Mouse (Mus musculus): ENCODE measurements around the gene Hist1h2ae. TPM values are rescaled to one million over a fixed set of nuclear protein-coding genes. Genes with fewer than 3 reads are reported as not detected.
A peak's percentile ranks its signal among the peaks of the same experiment; 100 is the strongest.

Hist1h2ae gene
- polyA plus RNA-seq, 1 experiment from 2014 or later = 0.72 TPM

- ChIA-PET POLR2A (interaction anchor here (0.6 kb wide), 1 partner anchor 1793 kb away, joined by 3 read pairs; no protein-coding TSS in a partner anchor), CTCF (no interaction called here)
- H3K27me3 ChIP-seq = no peaks in the 10 kb centered on the region
- TF ChIP-seq CTCF (IDR thresholded peaks at IDR 0.05) = no peak
- in situ Hi-C loops (cut with MboI; ENCODE audit: low pct_unique_long_range_greater_than_20kb) = loop anchor here (5.0 to 10.0 kb wide), 3 partner anchors 66 to 1816 kb away; partner anchors contain the start of genes Hist1h2ag, Hist1h2ai, Hist1h2bj and Hist1h2bl
- DNase-seq (ENCODE audit: low read depth, low spot score) (peak; percentile 92), ATAC-seq (peak; percentile 68)
Observed at GRCm38 (mm10) chr13:23530901-23531875, 39.8 kb downstream of the Hist1h2ae start, which contains the start of gene Hist1h4h. Hist1h4h (plus strand) TSS chr13:23531050.

- DNase-seq (ENCODE audit: low read depth, low spot score) (no peak), ATAC-seq (peak; percentile 1)
- in situ Hi-C loops (cut with MboI; ENCODE audit: low pct_unique_long_range_greater_than_20kb) = loop anchor here (5.0 to 10.0 kb wide), 3 partner anchors 67 to 1816 kb away; partner anchors contain the start of genes Hist1h2ag, Hist1h2ai, Hist1h2bj and Hist1h2bl
- H3K27me3 ChIP-seq = no peaks in the 10 kb centered on the region
- no peak for TF ChIP-seq CTCF (IDR thresholded peaks at IDR 0.05)
- ChIA-PET POLR2A (interaction anchor here (1.2 kb wide), 1 partner anchor 26 kb away, joined by 3 read pairs; no protein-coding TSS in a partner anchor), CTCF (interaction anchor here (0.7 to 1.4 kb wide), 4 partner anchors 80 to 1486 kb away, joined by 3 to 5 read pairs (median 4); no protein-coding TSS in a partner anchor)
Observed at GRCm38 (mm10) chr13:23530181-23530900, 40.7 kb downstream of the Hist1h2ae start.

GRCm38 (mm10) chr13:23529480-23530165 lies 41.4 kb downstream of the Hist1h2ae start:
- ATAC-seq (no peak), DNase-seq (ENCODE audit: low read depth, low spot score) (no peak)
- no peak for TF ChIP-seq CTCF (IDR thresholded peaks at IDR 0.05)

GRCm38 (mm10) chr13:23529005-23529404 lies 42.0 kb downstream of the Hist1h2ae start:
- POLR2A ChIA-PET = interaction anchor here (0.6 to 1.2 kb wide), 2 partner anchors 28 to 1818 kb away, joined by 3 to 4 read pairs; no protein-coding TSS in a partner anchor
- CTCF ChIA-PET = interaction anchor here (1.2 to 2.4 kb wide), 5 partner anchors 76 to 1485 kb away, joined by 3 to 8 read pairs (median 4); no protein-coding TSS in a partner anchor
- DNase-seq (ENCODE audit: low read depth, low spot score) = no peak
- H3K27me3 ChIP-seq = no peaks in the 10 kb centered on the region
- TF ChIP-seq CTCF (IDR thresholded peaks at IDR 0.05) = no peak
- no peak for ATAC-seq
- in situ Hi-C loops (cut with MboI; ENCODE audit: low pct_unique_long_range_greater_than_20kb) = no loop called here

More at GRCm38 (mm10) chr13:23529480-23530165, 41.4 kb downstream of the Hist1h2ae start:
- POLR2A ChIA-PET = interaction anchor here (0.6 to 1.2 kb wide), 2 partner anchors 27 to 1819 kb away, joined by 3 to 4 read pairs; no protein-coding TSS in a partner anchor
- no peaks in the 10 kb centered on the region for H3K27me3 ChIP-seq
- in situ Hi-C loops (cut with MboI; ENCODE audit: low pct_unique_long_range_greater_than_20kb) = loop anchor here (5.0 to 10.0 kb wide), 3 partner anchors 68 to 1815 kb away; partner anchors contain the start of genes Hist1h2ag, Hist1h2ai, Hist1h2bj and Hist1h2bl
- CTCF ChIA-PET = interaction anchor here (0.7 to 1.4 kb wide), 5 partner anchors 80 to 1485 kb away, joined by 3 to 5 read pairs (median 3); no protein-coding TSS in a partner anchor

GRCm38 (mm10) chr13:23526312-23526711 lies 44.7 kb downstream of the Hist1h2ae start:
- ATAC-seq = peak; percentile 27
- CTCF ChIA-PET = interaction anchor here (0.7 to 2.8 kb wide), 6 partner anchors 9 to 101 kb away, joined by 3 to 20 read pairs (median 3); no protein-coding TSS in a partner anchor
- TF ChIP-seq CTCF (IDR thresholded peaks at IDR 0.05) = no peak
- DNase-seq (ENCODE audit: low read depth, low spot score) = no peak
- no peaks in the 10 kb centered on the region for H3K27me3 ChIP-seq
- in situ Hi-C loops (cut with MboI; ENCODE audit: low pct_unique_long_range_greater_than_20kb) = no loop called here
- POLR2A ChIA-PET = interaction anchor here (1.7 kb wide), 1 partner anchor 94 kb away, joined by 5 read pairs; no protein-coding TSS in a partner anchor

DNA sequence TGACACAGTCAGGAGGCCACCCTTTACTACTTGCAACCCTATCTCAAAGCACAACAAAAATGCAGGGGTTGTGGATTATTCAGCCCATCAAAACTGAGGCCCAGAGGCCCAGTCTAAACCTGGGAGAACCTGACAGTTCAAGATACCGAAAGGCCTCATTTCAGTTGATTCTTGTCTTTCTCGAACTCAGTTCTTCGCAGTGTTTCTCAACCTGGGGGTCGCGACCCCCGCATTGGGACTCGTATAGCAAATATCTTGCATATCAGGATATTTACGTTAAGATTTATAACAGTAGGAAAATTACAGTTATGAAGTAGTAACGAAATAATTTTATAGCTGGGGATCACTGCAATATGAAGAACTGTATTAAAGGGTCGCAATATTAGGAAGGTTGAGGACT lies 45.1 kb downstream of the Hist1h2ae start:
- in situ Hi-C loops (cut with MboI; ENCODE audit: low pct_unique_long_range_greater_than_20kb) = no loop called here
- ATAC-seq (no peak), DNase-seq (ENCODE audit: low read depth, low spot score) (no peak)
- no peaks in the 10 kb centered on the region for H3K27me3 ChIP-seq
- POLR2A ChIA-PET = interaction anchor here (1.7 kb wide), 1 partner anchor 93 kb away, joined by 5 read pairs; no protein-coding TSS in a partner anchor
- TF ChIP-seq CTCF (IDR thresholded peaks at IDR 0.05) = no peak
- CTCF ChIA-PET = interaction anchor here (0.7 to 2.8 kb wide), 7 partner anchors 8 to 101 kb away, joined by 3 to 20 read pairs (median 3); no protein-coding TSS in a partner anchor

DNA sequence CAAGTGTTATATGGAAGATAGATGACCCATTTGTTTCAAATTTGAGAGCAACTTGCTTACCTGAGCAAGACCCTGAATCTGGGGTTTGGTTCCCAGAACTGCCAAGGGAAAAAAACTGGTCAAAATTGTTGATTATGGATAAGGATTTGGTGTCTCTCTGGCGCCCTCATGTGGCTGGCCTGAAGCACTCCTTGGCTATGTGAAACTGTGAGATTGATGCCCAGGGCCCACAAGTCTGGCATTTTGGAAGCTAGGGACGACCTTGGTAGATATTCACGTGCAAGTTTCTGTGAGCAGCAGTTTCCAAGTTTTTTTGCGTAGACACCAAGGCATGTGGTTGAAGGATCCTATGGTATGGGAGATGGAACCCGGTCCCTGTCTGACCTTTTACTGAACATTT lies 46.4 kb downstream of the Hist1h2ae start:
- POLR2A ChIA-PET = interaction anchor here (0.5 kb wide), 1 partner anchor 91 kb away, joined by 3 read pairs; no protein-coding TSS in a partner anchor

GRCm38 (mm10) chr13:23523976-23524375 lies 47.0 kb downstream of the Hist1h2ae start:
- in situ Hi-C loops (cut with MboI; ENCODE audit: low pct_unique_long_range_greater_than_20kb) = loop anchor here (5.0 kb wide), 1 partner anchor 92 kb away; no protein-coding TSS in a partner anchor
- ChIA-PET POLR2A (no interaction called here), CTCF (interaction anchor here (0.8 kb wide), 1 partner anchor 91 kb away, joined by 4 read pairs; no protein-coding TSS in a partner anchor)
- no peak for ATAC-seq
- DNase-seq (ENCODE audit: low read depth, low spot score) = no peak
- TF ChIP-seq CTCF (IDR thresholded peaks at IDR 0.05) = no peak
- H3K27me3 ChIP-seq = no peaks in the 10 kb centered on the region

More for the DNA sequence above, 46.4 kb downstream of the Hist1h2ae start:
- no peaks in the 10 kb centered on the region for H3K27me3 ChIP-seq
- ATAC-seq (peak; percentile 46), DNase-seq (ENCODE audit: low read depth, low spot score) (no peak)
- CTCF ChIA-PET = interaction anchor here (0.7 to 2.8 kb wide), 10 partner anchors 23 to 99 kb away, joined by 3 to 21 read pairs (median 5); no protein-coding TSS in a partner anchor
- peak; percentile 95 for TF ChIP-seq CTCF (IDR thresholded peaks at IDR 0.05)
- in situ Hi-C loops (cut with MboI; ENCODE audit: low pct_unique_long_range_greater_than_20kb) = loop anchor here (5.0 kb wide), 1 partner anchor 92 kb away; no protein-coding TSS in a partner anchor

DNA sequence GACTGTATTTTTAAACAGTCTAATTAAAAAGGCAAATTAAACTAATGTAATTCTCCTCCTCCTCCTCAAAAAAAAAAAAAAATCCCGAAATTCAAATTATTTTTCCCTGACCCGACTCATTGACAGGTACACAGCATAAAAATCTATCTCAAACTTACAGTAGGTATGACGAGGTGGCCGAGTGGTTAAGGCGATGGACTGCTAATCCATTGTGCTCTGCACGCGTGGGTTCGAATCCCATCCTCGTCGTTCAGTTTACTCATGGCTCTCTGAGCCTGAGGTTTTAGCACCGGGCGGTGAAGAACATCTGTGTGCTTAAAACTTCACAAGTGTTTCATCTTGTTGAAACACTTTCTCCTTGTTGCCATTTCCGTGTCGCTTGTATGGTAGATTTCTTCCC lies 49.3 kb downstream of the Hist1h2ae start:
- ChIA-PET POLR2A (no interaction called here), CTCF (no interaction called here)
- TF ChIP-seq CTCF (IDR thresholded peaks at IDR 0.05) = no peak
- H3K27me3 ChIP-seq = no peaks in the 10 kb centered on the region
- DNase-seq (ENCODE audit: low read depth, low spot score) = no peak
- in situ Hi-C loops (cut with MboI; ENCODE audit: low pct_unique_long_range_greater_than_20kb) = loop anchor here (5.0 kb wide), 1 partner anchor 89 kb away; no protein-coding TSS in a partner anchor
- no peak for ATAC-seq

Other genes starting within 250 kb of the Hist1h2ae start
- 19.9 TPM for gene Zfp322a, start 202.0 kb downstream of the Hist1h2ae start, polyA plus RNA-seq (2021)
- gene Abt1, start 147.4 kb downstream of the Hist1h2ae start, polyA plus RNA-seq (2021) = 8.3 TPM
- 0.06 TPM for gene Btn1a1, start 105.3 kb downstream of the Hist1h2ae start, polyA plus RNA-seq (2021)
- 0.23 TPM for gene Btn2a2, start 82.4 kb downstream of the Hist1h2ae start, polyA plus RNA-seq (2021)
- gene Hist1h4h, start 40.2 kb downstream of the Hist1h2ae start, polyA plus RNA-seq (2021) = 7.0 TPM
- gene Hist1h2af, start 37.3 kb downstream of the Hist1h2ae start, polyA plus RNA-seq (2021) = 1.3 TPM
- gene Hist1h3g, start 35.8 kb downstream of the Hist1h2ae start, polyA plus RNA-seq (2021) = 1.7 TPM
- 2.1 TPM for gene Hist1h2bh, start 27.8 kb downstream of the Hist1h2ae start, polyA plus RNA-seq (2021)
- gene Hist1h3f, start 27.2 kb downstream of the Hist1h2ae start, polyA plus RNA-seq (2021) = 0.49 TPM
- not detected for gene Hist1h4f, start 19.6 kb downstream of the Hist1h2ae start, polyA plus RNA-seq (2021)
- gene Hist1h1d, start 18.0 kb downstream of the Hist1h2ae start, polyA plus RNA-seq (2021) = 2.1 TPM
- 0.56 TPM for gene Hist1h3e, start 8.9 kb downstream of the Hist1h2ae start, polyA plus RNA-seq (2021)
- gene Hist1h2bg, start 176 bp upstream of the Hist1h2ae start, polyA plus RNA-seq (2021) = 12.9 TPM
- 2.0 TPM for gene Hist1h2bf, start 3.0 kb upstream of the Hist1h2ae start, polyA plus RNA-seq (2021)
- gene Hist1h2ad, start 3.2 kb upstream of the Hist1h2ae start, polyA plus RNA-seq (2021) = 1.0 TPM
- gene Hist1h3d, start 4.5 kb upstream of the Hist1h2ae start, polyA plus RNA-seq (2021) = 1.4 TPM
- gene Hist1h4d, start 10.4 kb upstream of the Hist1h2ae start, polyA plus RNA-seq (2021) = 0.36 TPM
- gene Hist1h2be, start 49.9 kb upstream of the Hist1h2ae start, polyA plus RNA-seq (2021) = 2.9 TPM
- 1.6 TPM for gene Hist1h1e, start 51.3 kb upstream of the Hist1h2ae start, polyA plus RNA-seq (2021)
- 0.92 TPM for gene Hist1h2ac, start 112.7 kb upstream of the Hist1h2ae start, polyA plus RNA-seq (2021)
- 60.2 TPM for gene Hist1h2bc, start 113.0 kb upstream of the Hist1h2ae start, polyA plus RNA-seq (2021)
- 4.6 TPM for gene Hist1h1t, start 124.6 kb upstream of the Hist1h2ae start, polyA plus RNA-seq (2021)
- 0.36 TPM for gene Hist1h4c, start 127.2 kb upstream of the Hist1h2ae start, polyA plus RNA-seq (2021)
- gene Hfe, start 139.6 kb upstream of the Hist1h2ae start, polyA plus RNA-seq (2021) = 5.8 TPM
- 245 TPM for gene Hist1h1c, start 167.6 kb upstream of the Hist1h2ae start, polyA plus RNA-seq (2021)
- 0.73 TPM for gene Hist1h3c, start 174.4 kb upstream of the Hist1h2ae start, polyA plus RNA-seq (2021)
- gene Hist1h2bb, start 175.5 kb upstream of the Hist1h2ae start, polyA plus RNA-seq (2021) = 0.41 TPM
- gene Hist1h2ab, start 179.9 kb upstream of the Hist1h2ae start, polyA plus RNA-seq (2021) = 0.40 TPM
- 0.65 TPM for gene Hist1h3b, start 181.0 kb upstream of the Hist1h2ae start, polyA plus RNA-seq (2021)
- gene Hist1h4b, start 185.8 kb upstream of the Hist1h2ae start, polyA plus RNA-seq (2021) = 2.0 TPM
- 0.13 TPM for gene Hist1h4a, start 190.0 kb upstream of the Hist1h2ae start, polyA plus RNA-seq (2021)
- 0.18 TPM for gene Hist1h3a, start 191.2 kb upstream of the Hist1h2ae start, polyA plus RNA-seq (2021)
- gene Hist1h1a, start 192.4 kb upstream of the Hist1h2ae start, polyA plus RNA-seq (2021) = 1.2 TPM
- not detected for gene Trim38, start 198.7 kb upstream of the Hist1h2ae start, polyA plus RNA-seq (2021)
- gene Slc17a2, start 235.8 kb upstream of the Hist1h2ae start, polyA plus RNA-seq (2021) = not detected

All from Patski (cell line).